Mouse (Mus musculus) limb, embryonic 11.5 days (tissue): ENCODE data around the gene Gm49384. TPM values are rescaled to one million over a fixed set of nuclear protein-coding genes. Genes with fewer than 3 reads are reported as not detected.

ENCODE experiments used
- ATAC-seq: fragments of 200-750 bp; cut with Nextera tagmentation; 2 replicates; pipeline ENCODE4 v1.8.0; 2017; ENCODE audit warnings: low read depth; ENCODE audit not compliant: insufficient number of reproducible peaks, low FRiP score, low TSS enrichment
- DNase-seq: peaks from one replicate; pipeline ENCODE4 v3.0.0-alpha.2; 2015; ENCODE audit warnings: low spot score
- H3K27ac ChIP-seq: fragments of 300-500 bp; sonication (generic); replicated peaks from 2 replicates; pipeline ENCODE4 v1.5.1; 2014; ENCODE audit warnings: low read depth, mild to moderate bottlenecking, low read length
- H3K27me3 ChIP-seq: fragments of 300-500 bp; sonication (generic); 2 replicates; pipeline ENCODE4 v1.6.1; 2014; ENCODE audit warnings: mild to moderate bottlenecking, low read length, mixed read lengths; ENCODE audit not compliant: control insufficient read depth, insufficient read depth
- H3K36me3 ChIP-seq: fragments of 300-500 bp; sonication (generic); 2 replicates; pipeline ENCODE4 v1.6.1; 2014; ENCODE audit warnings: mild to moderate bottlenecking, low read length, moderate library complexity, mixed read lengths; ENCODE audit not compliant: control insufficient read depth, insufficient read depth
- H3K4me1 ChIP-seq: fragments of 300-500 bp; sonication (generic); 2 replicates; pipeline ENCODE4 v1.6.1; 2014; ENCODE audit warnings: low read length, mixed read lengths; ENCODE audit not compliant: control insufficient read depth, insufficient read depth
- H3K4me2 ChIP-seq: fragments of 300-500 bp; sonication (generic); 2 replicates; pipeline ENCODE4 v1.6.1; 2014; ENCODE audit warnings: low read depth, mild to moderate bottlenecking, moderate library complexity; ENCODE audit not compliant: severe bottlenecking
- H3K4me3 ChIP-seq: fragments of 300-500 bp; sonication (generic); 2 replicates; pipeline ENCODE4 v1.5.1; 2014; ENCODE audit warnings: low read depth, low read length
- H3K9ac ChIP-seq: fragments of 300-500 bp; sonication (generic); 2 replicates; pipeline ENCODE4 v1.6.1; 2014; ENCODE audit warnings: mild to moderate bottlenecking, low read length
- H3K9me3 ChIP-seq: fragments of 300-500 bp; sonication (generic); 2 replicates; pipeline ENCODE4 v1.6.1; 2016; ENCODE audit warnings: low read length; ENCODE audit not compliant: control insufficient read depth
- WGBS: fragments of 180-500 bp; shearing (Covaris S2); extraction: QIAGEN DNeasy Blood & Tissue Kit; methylation state at CpG from one replicate; pipeline ENCODE4 v1.1.7; 2014; 5-methylcytosine and 5-hydroxymethylcytosine counted together
- polyA plus RNA-seq: library from polyadenylated mRNA; unstranded; fragments of >200 nt; fragmentation: Nextera tagmentation; extraction: Ambion mirVana; gene quantifications from 2 replicates; pipeline ENCODE4 v1.2.1, GENCODE M21; 2014

The Gm49384 gene
- polyA plus RNA-seq, 1 experiment from 2014 or later, result 43.5 TPM

DNA sequence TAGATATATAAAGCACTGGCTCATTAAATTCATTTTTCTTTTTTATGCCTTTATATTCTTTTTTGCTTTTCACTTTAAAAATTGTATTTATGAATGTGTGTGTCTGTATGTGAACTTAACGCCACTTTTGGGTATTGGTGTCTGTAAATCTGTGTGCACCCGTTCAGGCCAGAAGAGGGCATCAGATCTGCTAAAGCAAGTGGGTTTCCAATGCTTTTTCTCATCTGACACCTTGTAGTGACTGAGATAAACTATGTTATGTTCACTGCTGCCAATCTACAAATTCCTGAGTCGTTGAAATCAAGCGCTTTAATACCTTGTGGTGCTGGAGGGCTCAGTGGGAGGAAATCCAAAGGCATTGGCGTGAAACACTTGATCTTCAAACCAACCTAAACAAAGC, 7.0 kb upstream of the Gm49384 start:
- Histone ChIP-seq H3K4me3 (no peak overlapping the region), H3K9me3 (no peaks in the 10 kb centered on the region), H3K9ac (no peak overlapping the region), H3K4me1 (no peaks in the 10 kb centered on the region), H3K4me2 (no peak overlapping the region), H3K27ac (no peak overlapping the region), H3K27me3 (no peaks in the 10 kb centered on the region), H3K36me3 (peaks cover 15% of the 10 kb centered on the region)
- WGBS, result 87% methylated on average over 5 of the region's 5 CpGs
- ATAC-seq (no peak), DNase-seq (no peak)

DNA sequence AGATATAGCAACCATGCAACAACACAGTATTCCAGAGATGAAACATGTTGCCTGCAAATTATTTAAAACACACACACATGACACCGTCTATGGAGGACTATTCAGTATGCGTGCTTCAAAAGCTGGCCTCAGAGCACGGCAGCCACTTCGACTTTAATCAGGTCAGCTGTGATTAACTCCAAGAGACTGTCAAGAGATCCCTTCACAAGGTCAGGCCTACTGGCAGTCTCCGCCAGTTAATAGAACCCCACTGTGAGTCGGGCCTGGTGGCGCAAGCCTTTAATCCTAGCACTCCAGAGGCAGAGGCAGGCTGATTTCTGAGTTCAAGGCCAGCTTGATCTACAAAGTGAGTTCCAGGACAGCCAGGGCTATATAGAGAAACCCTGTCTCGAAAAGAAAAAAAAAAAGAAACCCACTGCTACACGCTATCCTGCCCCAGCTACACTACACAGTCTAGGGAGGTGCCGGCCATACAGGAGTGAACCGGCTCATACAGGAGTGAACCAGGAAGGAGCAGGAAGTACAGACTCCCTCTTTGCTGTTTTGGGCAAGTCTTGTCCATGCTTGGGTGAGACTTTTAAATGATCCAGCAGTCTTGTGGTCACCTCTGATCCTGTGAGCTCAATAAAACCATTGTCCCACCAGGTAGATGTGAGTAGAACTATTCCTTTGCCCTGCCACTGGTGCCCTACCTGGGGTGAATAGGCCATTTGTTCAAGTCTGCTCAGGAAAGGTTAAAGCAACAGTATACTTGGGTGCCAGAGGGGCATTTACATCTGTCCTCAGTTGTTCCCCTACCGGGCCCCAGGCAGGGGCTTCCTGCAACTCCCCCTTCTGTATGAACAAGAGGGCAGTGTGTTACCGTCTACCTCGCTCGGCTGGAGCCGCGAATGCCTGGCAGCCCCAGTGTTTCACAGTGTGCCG, 6.3 kb upstream of the Gm49384 start:
- Histone ChIP-seq H3K9ac (no peak overlapping the region), H3K4me1 (no peaks in the 10 kb centered on the region), H3K27me3 (no peaks in the 10 kb centered on the region), H3K9me3 (no peaks in the 10 kb centered on the region), H3K4me2 (no peak overlapping the region), H3K27ac (no peak overlapping the region), H3K4me3 (no peak overlapping the region), H3K36me3 (peaks cover 15% of the 10 kb centered on the region)
- ATAC-seq (peak; percentile 55; the same call in 1 of the 2 replicates), DNase-seq (no peak)
- WGBS, result 93% methylated on average over 18 of the region's 18 CpGs

DNA sequence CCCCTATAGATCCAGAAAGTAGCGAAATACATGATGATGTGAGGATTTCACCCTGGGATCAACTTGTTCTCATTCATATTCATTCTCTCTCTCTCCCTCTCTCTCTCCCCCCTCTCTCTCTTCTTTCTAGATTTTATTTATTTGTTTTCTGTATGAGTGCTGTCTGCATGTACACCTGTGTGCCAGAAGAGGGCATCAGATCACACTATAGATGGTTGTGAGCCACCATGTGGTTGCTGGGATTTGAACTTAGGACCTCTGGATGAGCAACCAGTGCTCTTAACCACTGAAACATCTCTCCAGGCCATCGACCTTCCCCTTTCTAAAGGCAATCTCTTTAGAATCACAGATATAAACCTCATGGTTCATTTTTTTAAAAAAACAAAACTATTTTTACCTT, 4.5 kb upstream of the Gm49384 start:
- Histone ChIP-seq H3K4me1 (no peaks in the 10 kb centered on the region), H3K27ac (no peak overlapping the region), H3K9me3 (no peaks in the 10 kb centered on the region), H3K36me3 (peaks cover 15% of the 10 kb centered on the region), H3K4me2 (no peak overlapping the region), H3K27me3 (no peaks in the 10 kb centered on the region), H3K4me3 (no peak overlapping the region), H3K9ac (no peak overlapping the region)
- DNase-seq (no peak), ATAC-seq (no peak)
- WGBS, result 84% methylated on average over 2 of the region's 2 CpGs

DNA sequence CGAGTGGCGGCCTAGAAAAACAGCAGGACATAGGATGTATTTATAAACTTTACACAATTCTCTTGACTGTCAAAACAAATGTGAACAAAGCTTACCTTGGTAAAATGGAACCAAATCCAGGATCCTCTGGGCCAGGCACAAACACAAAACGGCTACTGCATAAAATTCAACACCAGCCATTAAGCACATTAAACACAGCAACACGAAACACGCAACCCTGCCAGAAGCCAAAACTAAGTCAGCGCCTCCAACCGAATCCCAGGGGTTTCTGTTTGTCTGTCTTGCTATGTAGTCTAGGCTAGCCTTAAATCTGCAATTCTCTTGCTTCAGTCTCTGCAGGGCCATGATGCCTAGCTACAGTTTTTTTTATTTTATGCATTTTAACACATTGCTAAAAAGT, 3.9 kb upstream of the Gm49384 start:
- DNase-seq (no peak), ATAC-seq (no peak)
- no peaks in the 10 kb centered on the region for H3K9me3 ChIP-seq
- no peaks in the 10 kb centered on the region for H3K4me1 ChIP-seq
- no peak overlapping the region for H3K4me2 ChIP-seq
- WGBS, result 94% methylated on average over 7 of the region's 7 CpGs
- H3K36me3 ChIP-seq, result peaks cover 15% of the 10 kb centered on the region
- no peak overlapping the region for H3K4me3 ChIP-seq
- H3K27ac ChIP-seq, result no peak overlapping the region
- H3K9ac ChIP-seq, result no peak overlapping the region
- no peaks in the 10 kb centered on the region for H3K27me3 ChIP-seq

DNA sequence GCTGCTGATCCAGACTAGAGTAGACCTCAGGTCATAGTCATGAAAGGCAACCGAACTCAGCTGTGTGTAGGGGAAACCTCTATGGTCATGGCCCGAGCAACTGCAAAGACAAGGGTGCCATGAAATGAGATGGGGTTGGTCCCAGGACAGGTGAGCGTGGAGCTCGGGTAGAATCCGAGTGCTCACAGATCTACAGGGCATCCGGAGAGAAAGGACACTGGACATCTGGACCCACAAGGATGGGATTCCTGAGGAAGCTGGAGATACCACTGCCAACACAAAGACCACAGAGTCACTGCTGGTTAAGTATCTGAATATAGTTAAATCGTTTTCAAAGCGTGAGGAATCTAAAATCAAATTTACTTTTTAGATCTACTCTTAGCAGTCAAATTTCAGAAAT, 3.3 kb upstream of the Gm49384 start:
- Histone ChIP-seq H3K4me1 (no peaks in the 10 kb centered on the region), H3K4me2 (no peak overlapping the region), H3K9me3 (no peaks in the 10 kb centered on the region), H3K36me3 (peaks cover 14% of the 10 kb centered on the region), H3K4me3 (no peak overlapping the region), H3K9ac (no peak overlapping the region), H3K27ac (no peak overlapping the region), H3K27me3 (no peaks in the 10 kb centered on the region)
- WGBS, result 92% methylated on average over 8 of the region's 8 CpGs
- ATAC-seq (no peak), DNase-seq (no peak)

DNA sequence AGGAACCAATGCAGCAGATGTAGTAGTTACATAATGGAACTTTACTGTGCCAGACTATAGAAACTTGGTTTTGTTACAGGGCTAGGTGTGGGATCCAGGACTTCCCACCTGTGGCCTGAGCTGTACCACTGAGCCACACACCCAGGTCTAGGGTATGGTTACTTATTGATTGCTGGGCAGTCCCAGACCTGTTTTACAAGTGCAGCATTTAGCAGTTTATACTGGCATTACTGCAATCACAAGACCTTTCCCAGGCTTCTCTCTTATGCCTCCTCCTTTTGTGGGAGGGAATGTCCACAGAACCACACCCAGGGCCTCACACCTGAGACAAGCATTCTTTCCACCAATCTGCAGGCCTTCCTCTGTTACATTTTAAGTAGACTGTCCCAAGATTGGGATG, 5.1 kb downstream of the Gm49384 start:
- peaks cover 7% of the 10 kb centered on the region; the same call in 1 of the 2 replicates for H3K36me3 ChIP-seq
- H3K9ac ChIP-seq, result no peak overlapping the region
- DNase-seq (no peak), ATAC-seq (no peak)
- no peak overlapping the region for H3K4me2 ChIP-seq
- no peak overlapping the region; the same call in 1 of the 2 replicates for H3K4me3 ChIP-seq
- no peaks in the 10 kb centered on the region for H3K9me3 ChIP-seq
- peaks cover 4% of the 10 kb centered on the region; the same call in 1 of the 2 replicates for H3K4me1 ChIP-seq
- no peak overlapping the region for H3K27ac ChIP-seq
- no peaks in the 10 kb centered on the region for H3K27me3 ChIP-seq

DNA sequence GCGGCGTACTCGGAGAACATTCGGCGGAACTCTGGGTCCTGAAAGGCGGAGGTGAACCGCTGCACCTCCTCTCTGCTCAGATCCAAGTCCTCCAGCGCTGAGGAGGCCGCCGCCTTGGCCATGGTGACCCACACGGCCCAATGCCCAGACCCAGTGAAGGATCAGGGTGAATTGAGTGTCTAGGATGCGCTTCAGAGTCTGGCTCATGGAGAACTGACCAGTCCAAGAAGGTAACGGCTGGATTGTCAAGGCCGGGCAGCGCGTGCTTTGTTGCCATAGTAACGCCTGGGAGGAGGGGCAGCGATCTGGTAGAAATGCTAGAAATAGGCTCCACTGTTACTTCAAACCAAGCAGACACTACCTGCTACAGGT, 5.9 kb downstream of the Gm49384 start, which contains the start of gene Dnaaf2:
Gene Dnaaf2, minus strand, starts transcription at position 266 of the 372 bp plus-strand sequence.
- WGBS, result under 1% methylated on average over 18 of the region's 18 CpGs

DNA sequence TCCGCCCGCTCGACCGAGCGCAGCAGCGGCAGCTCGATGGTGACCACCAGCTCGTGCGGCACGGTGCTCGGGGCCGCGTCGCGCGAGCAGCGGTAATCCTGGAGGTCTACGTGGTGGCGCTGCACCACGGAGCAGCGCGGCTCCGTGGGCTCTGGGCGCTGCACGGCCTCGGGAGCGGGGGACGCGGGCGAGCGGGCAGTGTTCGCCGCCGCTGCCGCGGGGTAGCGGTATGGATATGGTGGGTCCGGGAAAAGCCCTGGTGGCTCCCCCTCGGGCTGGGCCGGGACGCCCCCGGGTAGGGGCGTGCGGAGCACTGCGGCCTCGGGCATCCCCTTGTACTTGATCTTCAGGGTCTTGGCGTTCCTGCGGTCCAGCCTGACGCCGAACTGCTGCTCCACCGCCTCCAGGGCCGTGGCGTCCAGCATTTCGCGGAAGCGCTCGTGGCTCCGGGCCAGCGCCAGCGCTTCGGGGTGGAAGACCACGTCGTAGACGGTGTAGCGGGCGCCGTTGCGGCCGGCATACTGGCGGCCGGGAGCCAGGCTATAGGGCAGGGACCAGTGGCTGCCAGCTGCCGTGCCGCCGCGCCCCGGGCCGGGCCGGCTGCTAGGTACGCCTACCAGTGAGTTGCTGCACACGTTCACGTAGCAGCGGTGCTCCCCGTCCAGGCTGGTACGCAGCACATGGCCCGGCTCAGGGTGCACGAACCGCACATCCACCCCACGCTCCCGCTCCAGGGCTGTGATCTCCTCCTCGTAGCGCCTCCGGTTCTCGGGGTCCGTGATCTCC, 6.5 kb downstream of the Gm49384 start:
- Histone ChIP-seq H3K27ac (peak overlapping the region; percentile 78), H3K36me3 (peaks cover 5% of the 10 kb centered on the region; the same call in 1 of the 2 replicates), H3K9ac (peak overlapping the region; percentile 90), H3K4me3 (peak overlapping the region; percentile 98), H3K4me1 (peaks cover 4% of the 10 kb centered on the region; the same call in 1 of the 2 replicates), H3K4me2 (peak overlapping the region; percentile 94), H3K9me3 (no peaks in the 10 kb centered on the region), H3K27me3 (no peaks in the 10 kb centered on the region)
- WGBS, result 1% methylated on average over 91 of the region's 94 CpGs
- ATAC-seq, result peak; percentile 78
- peak; percentile 64 for DNase-seq

More for the DNA sequence above, 5.9 kb downstream of the Gm49384 start, which contains the start of gene Dnaaf2:
- Histone ChIP-seq H3K9me3 (no peaks in the 10 kb centered on the region), H3K4me2 (peak within 1 kb of the TSS; percentile 94), H3K4me1 (peaks cover 4% of the 10 kb centered on the region; the same call in 1 of the 2 replicates), H3K9ac (peak within 1 kb of the TSS; percentile 90), H3K4me3 (peak within 1 kb of the TSS; percentile 98), H3K27me3 (no peaks in the 10 kb centered on the region), H3K27ac (peak within 1 kb of the TSS; percentile 78), H3K36me3 (peaks cover 5% of the 10 kb centered on the region; the same call in 1 of the 2 replicates)
- ATAC-seq (peak; percentile 18), DNase-seq (peak; percentile 87)
